Mouse (Mus musculus): ENCODE results near the gene Hist1h2ae.

- TF ChIP-seq CTCF (IDR thresholded peaks at IDR 0.05; ENCODE audit: borderline replicate concordance, extremely low read depth, insufficient read depth, insufficient read length): no peak
- TF ChIP-seq POLR2A (IDR thresholded peaks at IDR 0.05; ENCODE audit: borderline replicate concordance, extremely low read depth, insufficient read depth, insufficient read length, poor library complexity, severe bottlenecking): peak; percentile 86; the same call in 1 of the 2 replicates
These were observed 10.6 kb upstream of the Hist1h2ae start, which contains the start of gene Hist1h4d for GRCm38 (mm10) chr13:23581408-23582218.
